Mouse (Mus musculus): ENCODE data around the gene Spop. TPM values are rescaled to one million over a fixed set of nuclear protein-coding genes. Genes with fewer than 3 reads are reported as not detected.
A peak's percentile ranks its signal among the peaks of the same experiment; 100 is the strongest.

The Spop gene
- polyA plus RNA-seq, 1 experiment: 19.6 TPM

- Histone ChIP-seq H3K4me1 (ENCODE audit: control insufficient read depth, insufficient read depth, low read length) (peaks cover 2% of the 10 kb centered on the region), H3K27me3 (ENCODE audit: control insufficient read depth, insufficient read depth, low read length) (no peaks in the 10 kb centered on the region), H3K27ac (ENCODE audit: control insufficient read depth, insufficient read depth, low read depth, low read length) (no peak overlapping the region), H3K4me3 (ENCODE audit: control insufficient read depth, low read depth, low read length) (no peak overlapping the region), H3K36me3 (ENCODE audit: control insufficient read depth, insufficient read depth, low read length) (peaks cover 2% of the 10 kb centered on the region)
- no peak for TF ChIP-seq CTCF (IDR thresholded peaks at IDR 0.05; ENCODE audit: control insufficient read depth, insufficient read depth, insufficient replicate concordance, low read depth, low read length)
- no peak for TF ChIP-seq POLR2A (IDR thresholded peaks at IDR 0.05; ENCODE audit: control insufficient read depth, low read depth, low read length)
These were observed 45.0 kb upstream of the Spop start for GRCm38 (mm10) chr11:95368871-95369270.

- no peaks in the 10 kb centered on the region for H3K27me3 ChIP-seq (ENCODE audit: control insufficient read depth, insufficient read depth, low read length)
- no peak overlapping the region for H3K4me3 ChIP-seq (ENCODE audit: control insufficient read depth, low read depth, low read length)
- H3K27ac ChIP-seq (ENCODE audit: control insufficient read depth, insufficient read depth, low read depth, low read length): peak overlapping the region; percentile 45; the same call in 1 of the 2 replicates
- H3K36me3 ChIP-seq (ENCODE audit: control insufficient read depth, insufficient read depth, low read length): peaks cover 2% of the 10 kb centered on the region
- H3K4me1 ChIP-seq (ENCODE audit: control insufficient read depth, insufficient read depth, low read length): peaks cover 2% of the 10 kb centered on the region
- TF ChIP-seq POLR2A (IDR thresholded peaks at IDR 0.05; ENCODE audit: control insufficient read depth, low read depth, low read length) (no peak), CTCF (IDR thresholded peaks at IDR 0.05; ENCODE audit: control insufficient read depth, insufficient read depth, insufficient replicate concordance, low read depth, low read length) (no peak)
These were observed 43.7 kb upstream of the Spop start for GRCm38 (mm10) chr11:95369964-95370890.

GRCm38 (mm10) chr11:95371182-95371581 is 42.7 kb upstream of the Spop start:
- peaks cover 2% of the 10 kb centered on the region for H3K36me3 ChIP-seq (ENCODE audit: control insufficient read depth, insufficient read depth, low read length)
- TF ChIP-seq CTCF (IDR thresholded peaks at IDR 0.05; ENCODE audit: control insufficient read depth, insufficient read depth, insufficient replicate concordance, low read depth, low read length) (no peak), POLR2A (IDR thresholded peaks at IDR 0.05; ENCODE audit: control insufficient read depth, low read depth, low read length) (no peak)
- no peaks in the 10 kb centered on the region for H3K27me3 ChIP-seq (ENCODE audit: control insufficient read depth, insufficient read depth, low read length)
- no peak overlapping the region for H3K27ac ChIP-seq (ENCODE audit: control insufficient read depth, insufficient read depth, low read depth, low read length)
- H3K4me1 ChIP-seq (ENCODE audit: control insufficient read depth, insufficient read depth, low read length): peaks cover 2% of the 10 kb centered on the region; the same call in 1 of the 2 replicates
- H3K4me3 ChIP-seq (ENCODE audit: control insufficient read depth, low read depth, low read length): no peak overlapping the region

- H3K36me3 ChIP-seq (ENCODE audit: control insufficient read depth, insufficient read depth, low read length): no peaks in the 10 kb centered on the region
- TF ChIP-seq CTCF (IDR thresholded peaks at IDR 0.05; ENCODE audit: control insufficient read depth, insufficient read depth, insufficient replicate concordance, low read depth, low read length) (no peak), POLR2A (IDR thresholded peaks at IDR 0.05; ENCODE audit: control insufficient read depth, low read depth, low read length) (no peak)
These were observed 35.0 kb upstream of the Spop start for GRCm38 (mm10) chr11:95378926-95379325.

GRCm38 (mm10) chr11:95379552-95379951 is 34.3 kb upstream of the Spop start:
- Histone ChIP-seq H3K27ac (ENCODE audit: control insufficient read depth, insufficient read depth, low read depth, low read length) (no peak overlapping the region), H3K4me1 (ENCODE audit: control insufficient read depth, insufficient read depth, low read length) (no peaks in the 10 kb centered on the region), H3K36me3 (ENCODE audit: control insufficient read depth, insufficient read depth, low read length) (no peaks in the 10 kb centered on the region), H3K27me3 (ENCODE audit: control insufficient read depth, insufficient read depth, low read length) (no peaks in the 10 kb centered on the region), H3K4me3 (ENCODE audit: control insufficient read depth, low read depth, low read length) (no peak overlapping the region)
- TF ChIP-seq POLR2A (IDR thresholded peaks at IDR 0.05; ENCODE audit: control insufficient read depth, low read depth, low read length): no peak
- TF ChIP-seq CTCF (IDR thresholded peaks at IDR 0.05; ENCODE audit: control insufficient read depth, insufficient read depth, insufficient replicate concordance, low read depth, low read length): no peak

More at GRCm38 (mm10) chr11:95378926-95379325, 35.0 kb upstream of the Spop start:
- H3K4me3 ChIP-seq (ENCODE audit: control insufficient read depth, low read depth, low read length): no peak overlapping the region
- no peak overlapping the region for H3K27ac ChIP-seq (ENCODE audit: control insufficient read depth, insufficient read depth, low read depth, low read length)
- H3K4me1 ChIP-seq (ENCODE audit: control insufficient read depth, insufficient read depth, low read length): no peaks in the 10 kb centered on the region
- no peaks in the 10 kb centered on the region for H3K27me3 ChIP-seq (ENCODE audit: control insufficient read depth, insufficient read depth, low read length)

- Histone ChIP-seq H3K4me1 (ENCODE audit: control insufficient read depth, insufficient read depth, low read length) (no peaks in the 10 kb centered on the region), H3K4me3 (ENCODE audit: control insufficient read depth, low read depth, low read length) (no peak overlapping the region), H3K27me3 (ENCODE audit: control insufficient read depth, insufficient read depth, low read length) (no peaks in the 10 kb centered on the region), H3K36me3 (ENCODE audit: control insufficient read depth, insufficient read depth, low read length) (no peaks in the 10 kb centered on the region), H3K27ac (ENCODE audit: control insufficient read depth, insufficient read depth, low read depth, low read length) (no peak overlapping the region)
- TF ChIP-seq POLR2A (IDR thresholded peaks at IDR 0.05; ENCODE audit: control insufficient read depth, low read depth, low read length) (no peak), CTCF (IDR thresholded peaks at IDR 0.05; ENCODE audit: control insufficient read depth, insufficient read depth, insufficient replicate concordance, low read depth, low read length) (no peak)
These were observed 33.2 kb upstream of the Spop start for GRCm38 (mm10) chr11:95380711-95381110.

GRCm38 (mm10) chr11:95381146-95381545 is 32.7 kb upstream of the Spop start:
- Histone ChIP-seq H3K36me3 (ENCODE audit: control insufficient read depth, insufficient read depth, low read length) (no peaks in the 10 kb centered on the region), H3K4me1 (ENCODE audit: control insufficient read depth, insufficient read depth, low read length) (no peaks in the 10 kb centered on the region), H3K27ac (ENCODE audit: control insufficient read depth, insufficient read depth, low read depth, low read length) (no peak overlapping the region), H3K27me3 (ENCODE audit: control insufficient read depth, insufficient read depth, low read length) (no peaks in the 10 kb centered on the region), H3K4me3 (ENCODE audit: control insufficient read depth, low read depth, low read length) (no peak overlapping the region)
- TF ChIP-seq POLR2A (IDR thresholded peaks at IDR 0.05; ENCODE audit: control insufficient read depth, low read depth, low read length) (no peak), CTCF (IDR thresholded peaks at IDR 0.05; ENCODE audit: control insufficient read depth, insufficient read depth, insufficient replicate concordance, low read depth, low read length) (no peak)
